Comparison of ENCODE assay signal across 9 mouse cellular contexts in the genomic region with DNA sequence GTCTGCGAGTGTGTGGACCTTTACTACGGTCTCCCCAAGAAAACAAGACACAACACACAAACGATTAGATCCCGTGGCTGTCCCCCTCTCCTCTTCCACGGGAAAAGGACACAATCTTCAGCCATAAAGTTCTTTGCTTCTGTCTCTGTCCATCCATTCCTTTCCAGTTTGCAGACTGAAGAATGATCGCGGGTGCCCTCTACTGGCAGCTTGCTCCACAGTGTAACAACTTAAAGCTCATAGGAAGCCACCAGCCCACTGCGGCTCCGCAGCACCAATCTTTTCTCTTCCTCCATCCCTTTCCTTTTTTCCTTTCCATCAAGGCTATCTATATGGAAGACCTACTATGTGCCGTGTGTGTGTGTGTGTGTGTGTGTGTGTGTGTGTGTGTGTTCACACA.
DNase-seq lines count a peak whose midpoint lies in the region; ATAC-seq and TF ChIP-seq lines count a peak whose summit lies in the region.
"Had no signal": no experiment of that assay in that cellular context is flagged by ENCODE, and none has a peak within 500 bp of the region (broad histone marks: within the 10 kb centered on the region; RNA-seq: fewer than 3 reads in every experiment).

No protein-coding gene starts in this region.

- TF ChIP-seq CTCF in E14TG2a.4 (conservative IDR thresholded peaks at IDR 0.05; ENCODE audit: low read length) = peak; percentile 54

- H3K27me3 ChIP-seq in E14TG2a.4 (ENCODE audit: insufficient read depth, low read length) = peaks cover 11% of the 10 kb centered on the region
- H3K27me3 ChIP-seq in forebrain, embryonic 12.5 days = no peaks in the 10 kb centered on the region
- no peaks in the 10 kb centered on the region for H3K27me3 ChIP-seq in heart, embryonic 16.5 days (ENCODE audit: control insufficient read depth, insufficient read depth, low read length)
- H3K27me3 ChIP-seq in liver, embryonic 11.5 days (replicated peaks; ENCODE audit: control insufficient read depth, insufficient read depth, low read length) = no peaks in the 10 kb centered on the region
- H3K27me3 ChIP-seq in neural tube, embryonic 12.5 days (replicated peaks) = no peaks in the 10 kb centered on the region

- H3K4me3 ChIP-seq in E14TG2a.4 (replicated peaks; ENCODE audit: low read length) = no peak overlapping the region
- no peak overlapping the region for H3K4me3 ChIP-seq in forebrain, embryonic 12.5 days (replicated peaks)
- H3K4me3 ChIP-seq in heart, embryonic 16.5 days (ENCODE audit: low read length) = no peak overlapping the region
- H3K4me3 ChIP-seq in liver, embryonic 11.5 days (ENCODE audit: low read depth, low read length) = no peak overlapping the region
- H3K4me3 ChIP-seq in neural tube, embryonic 12.5 days = no peak overlapping the region
- H3K4me3 ChIP-seq: erythroblast, embryonic 14.5 days had no signal

- H3K4me1 ChIP-seq in E14TG2a.4 (replicated peaks; ENCODE audit: low read depth, low read length) = peaks cover 6% of the 10 kb centered on the region
- H3K4me1 ChIP-seq in forebrain, embryonic 12.5 days = peaks cover 37% of the 10 kb centered on the region
- peaks cover 23% of the 10 kb centered on the region for H3K4me1 ChIP-seq in heart, embryonic 16.5 days (ENCODE audit: control insufficient read depth, insufficient read depth, low read length)
- H3K4me1 ChIP-seq in liver, embryonic 11.5 days (replicated peaks; ENCODE audit: control insufficient read depth, insufficient read depth, low read length) = peaks cover 15% of the 10 kb centered on the region
- peaks cover 9% of the 10 kb centered on the region; the same call in 1 of the 2 replicates for H3K4me1 ChIP-seq in neural tube, embryonic 12.5 days

- no peak overlapping the region for H3K4me2 ChIP-seq in forebrain, embryonic 12.5 days
- no peak overlapping the region for H3K4me2 ChIP-seq in heart, embryonic 16.5 days (ENCODE audit: low read depth, low read length)
- no peak overlapping the region for H3K4me2 ChIP-seq in liver, embryonic 11.5 days
- 0 out of 2 replicates have a peak overlapping the region, but pooled peaks have one; percentile 1 for H3K4me2 ChIP-seq in neural tube, embryonic 12.5 days (replicated peaks)

- peak overlapping the region; percentile 63; the same call in 1 of the 2 replicates for H3K27ac ChIP-seq in forebrain, embryonic 12.5 days
- peak overlapping the region; percentile 19 for H3K27ac ChIP-seq in heart, embryonic 16.5 days (ENCODE audit: low read length)
- no peak overlapping the region for H3K27ac ChIP-seq in liver, embryonic 11.5 days (ENCODE audit: low read depth, low read length)
- no peak overlapping the region for H3K27ac ChIP-seq in neural tube, embryonic 12.5 days

- no peaks in the 10 kb centered on the region for H3K36me3 ChIP-seq in E14TG2a.4 (ENCODE audit: insufficient read depth, low read length)
- H3K36me3 ChIP-seq in forebrain, embryonic 12.5 days (replicated peaks) = no peaks in the 10 kb centered on the region
- H3K36me3 ChIP-seq in heart, embryonic 16.5 days (ENCODE audit: control insufficient read depth, insufficient read depth) = no peaks in the 10 kb centered on the region
- H3K36me3 ChIP-seq in liver, embryonic 11.5 days (ENCODE audit: control insufficient read depth, insufficient read depth, low read length) = no peaks in the 10 kb centered on the region
- H3K36me3 ChIP-seq in neural tube, embryonic 12.5 days = no peaks in the 10 kb centered on the region

- 12% methylated on average over 10 of the region's 10 CpGs for WGBS in forebrain, embryonic 12.5 days
- 11% methylated on average over 10 of the region's 10 CpGs for WGBS in heart, embryonic 16.5 days
- WGBS in liver, embryonic 11.5 days = 13% methylated on average over 10 of the region's 10 CpGs
- WGBS in neural tube, embryonic 12.5 days = 12% methylated on average over 10 of the region's 10 CpGs

- H3K9ac ChIP-seq in forebrain, embryonic 12.5 days = no peak overlapping the region
- H3K9ac ChIP-seq in heart, embryonic 16.5 days (ENCODE audit: low read length) = no peak overlapping the region
- H3K9ac ChIP-seq in liver, embryonic 11.5 days (ENCODE audit: low read depth, low read length) = no peak overlapping the region
- no peak overlapping the region for H3K9ac ChIP-seq in neural tube, embryonic 12.5 days

- peak; percentile 23 for DNase-seq in c-Kit-positive CD71-positive TER-119-negative erythroid progenitor cells, embryonic 14.5 days (ENCODE audit: low read depth)
- DNase-seq in kidney, postnatal 14 days = peak; percentile 88
- peak; percentile 69 for DNase-seq in liver, embryonic 11.5 days (ENCODE audit: low spot score)
- DNase-seq in thymus, postnatal 0 days (ENCODE audit: low spot score) = peak; percentile 27

- no peaks in the 10 kb centered on the region for H3K9me3 ChIP-seq in E14TG2a.4 (ENCODE audit: low read length)
- H3K9me3 ChIP-seq in forebrain, embryonic 12.5 days = no peaks in the 10 kb centered on the region
- H3K9me3 ChIP-seq in heart, embryonic 16.5 days (replicated peaks; ENCODE audit: control insufficient read depth, low read length) = no peaks in the 10 kb centered on the region
- no peaks in the 10 kb centered on the region for H3K9me3 ChIP-seq in liver, embryonic 11.5 days (ENCODE audit: control insufficient read depth, low read length)
- H3K9me3 ChIP-seq in neural tube, embryonic 12.5 days = no peaks in the 10 kb centered on the region

- ATAC-seq in forebrain, embryonic 12.5 days (ENCODE audit: low FRiP score) = peak; percentile 76
- no peak; the same call in 1 of the 2 replicates for ATAC-seq in heart, embryonic 16.5 days (replicated peaks; ENCODE audit: extremely low read depth, insufficient read depth, low FRiP score)
- ATAC-seq in liver, embryonic 11.5 days (replicated peaks; ENCODE audit: low FRiP score) = peak; percentile 63
- peak; percentile 45 for ATAC-seq in neural tube, embryonic 12.5 days (ENCODE audit: low FRiP score, low read depth)

Comparison
In these comparisons a context has a peak if more than half of its experiments do, and no peak if none do; other contexts are left out.
1. DNase-seq: peak in every context shown above with its lines; median percentile 88 in kidney, postnatal 14 days; 69 in liver, embryonic 11.5 days; 27 in thymus, postnatal 0 days; 23 in c-Kit-positive CD71-positive TER-119-negative erythroid progenitor cells, embryonic 14.5 days.
2. H3K27ac ChIP-seq: peak in forebrain, embryonic 12.5 days (single experiment) and heart, embryonic 16.5 days (single experiment); none in liver, embryonic 11.5 days (single experiment) and neural tube, embryonic 12.5 days (single experiment).